Mouse (Mus musculus) hindbrain, postnatal 0 days (tissue): ENCODE data around the gene Dcaf8. TPM values are rescaled to one million over a fixed set of nuclear protein-coding genes. Genes with fewer than 3 reads are reported as not detected.

ENCODE experiments used
- ATAC-seq: fragments of 200-750 bp; cut with Nextera tagmentation; 2 replicates; pipeline ENCODE4 v1.8.0; 2017; ENCODE audit warnings: mild to moderate bottlenecking, moderate TSS enrichment, moderate library complexity
- DNase-seq: peaks from one replicate; pipeline ENCODE4 v3.0.0-alpha.2; 2015; ENCODE audit warnings: low spot score
- H3K27ac ChIP-seq: fragments of 300-500 bp; sonication (generic); 2 replicates; pipeline ENCODE4 v1.5.1; 2014; ENCODE audit warnings: mild to moderate bottlenecking
- H3K27me3 ChIP-seq: fragments of 300-500 bp; sonication (generic); 2 replicates; pipeline ENCODE4 v1.6.1; 2014; ENCODE audit warnings: low read length, mixed read lengths; ENCODE audit not compliant: insufficient read depth
- H3K36me3 ChIP-seq: fragments of 300-500 bp; sonication (generic); 2 replicates; pipeline ENCODE4 v1.6.1; 2014; ENCODE audit warnings: low read length, mixed read lengths; ENCODE audit not compliant: insufficient read depth
- H3K4me1 ChIP-seq: fragments of 300-500 bp; sonication (generic); 2 replicates; pipeline ENCODE4 v1.6.1; 2014; ENCODE audit warnings: antibody characterized with exemption, low read length, mixed read lengths; ENCODE audit not compliant: insufficient read depth
- H3K4me2 ChIP-seq: fragments of 300-500 bp; sonication (generic); 2 replicates; pipeline ENCODE4 v1.6.1; 2014; ENCODE audit warnings: low read depth, mild to moderate bottlenecking, low read length, moderate library complexity, mixed read lengths
- H3K4me3 ChIP-seq: fragments of 300-500 bp; sonication (generic); 2 replicates; pipeline ENCODE4 v1.5.1; 2014; ENCODE audit warnings: low read length
- H3K9ac ChIP-seq: fragments of 300-500 bp; sonication (generic); replicated peaks from 2 replicates; pipeline ENCODE4 v1.6.1; 2014; ENCODE audit warnings: mild to moderate bottlenecking, low read length, moderate library complexity, mixed read lengths
- H3K9me3 ChIP-seq: fragments of 300-500 bp; sonication (generic); 2 replicates; pipeline ENCODE4 v1.6.1; 2016; ENCODE audit warnings: low read length, mixed read lengths
- CTCF ChIP-seq: IDR thresholded peaks from 2 replicates; pipeline ENCODE4 v1.5.1; 2016; ENCODE audit warnings: antibody characterized with exemption, control low read depth, low read depth
- WGBS: fragments of 180-500 bp; shearing (Covaris S2); extraction: QIAGEN DNeasy Blood & Tissue Kit; methylation state at CpG from one replicate; pipeline ENCODE4 v1.1.7; 2014; 5-methylcytosine and 5-hydroxymethylcytosine counted together
- polyA plus RNA-seq: library from polyadenylated mRNA; unstranded; fragments of >200 nt; fragmentation: Nextera tagmentation; extraction: Ambion mirVana; gene quantifications from 2 replicates; pipeline ENCODE4 v1.2.1, GENCODE M21; 2015
- total RNA-seq: library from RNA; depleted of rRNA; stranded (reverse); fragments of >200 nt; gene quantifications from 2 replicates; pipeline ENCODE4 v1.2.3, GENCODE M21; 2014

Gene Dcaf8
- total and polyA plus RNA-seq, 2 experiments from 2014 or later, result 73.0 to 73.1 TPM

GRCm38 (mm10) chr1:172141529-172141928 is 6.4 kb upstream of the Dcaf8 start:
- H3K27ac ChIP-seq, result no peak overlapping the region
- no peak overlapping the region for H3K4me2 ChIP-seq
- ATAC-seq (no peak), DNase-seq (no peak)
- TF ChIP-seq CTCF, result no peak
- H3K4me1 ChIP-seq, result no peaks in the 10 kb centered on the region
- H3K36me3 ChIP-seq, result no peaks in the 10 kb centered on the region
- H3K4me3 ChIP-seq, result no peak overlapping the region
- no peak overlapping the region for H3K9ac ChIP-seq
- no peaks in the 10 kb centered on the region for H3K27me3 ChIP-seq
- H3K9me3 ChIP-seq, result no peaks in the 10 kb centered on the region
- 84% methylated on average over 3 of the region's 3 CpGs for WGBS

- Histone ChIP-seq H3K4me3 (no peak overlapping the region), H3K36me3 (no peaks in the 10 kb centered on the region), H3K4me1 (peaks cover 5% of the 10 kb centered on the region; the same call in 1 of the 2 replicates), H3K9ac (no peak overlapping the region), H3K27ac (no peak overlapping the region), H3K9me3 (no peaks in the 10 kb centered on the region), H3K27me3 (no peaks in the 10 kb centered on the region), H3K4me2 (no peak overlapping the region)
- DNase-seq, result peak; percentile 67
- WGBS, result 40% methylated on average over 1 of the region's 1 CpGs
- no peak for ATAC-seq
- TF ChIP-seq CTCF, result peak; percentile 75
Observed at GRCm38 (mm10) chr1:172143570-172143969, 4.3 kb upstream of the Dcaf8 start.

GRCm38 (mm10) chr1:172148279-172148954 is 533 bp downstream of the Dcaf8 start:
- Histone ChIP-seq H3K4me2 (peak overlapping the region; percentile 77), H3K4me1 (peaks cover 11% of the 10 kb centered on the region), H3K9ac (peak overlapping the region; percentile 100), H3K36me3 (peaks cover 5% of the 10 kb centered on the region; the same call in 1 of the 2 replicates), H3K27me3 (no peaks in the 10 kb centered on the region), H3K27ac (peak overlapping the region; percentile 98), H3K9me3 (no peaks in the 10 kb centered on the region), H3K4me3 (peak overlapping the region; percentile 97)
- DNase-seq, result peak; percentile 46
- TF ChIP-seq CTCF, result no peak
- ATAC-seq, result no peak
- WGBS, result under 1% methylated on average over 40 of the region's 40 CpGs

- H3K36me3 ChIP-seq, result peaks cover 5% of the 10 kb centered on the region; the same call in 1 of the 2 replicates
- no peaks in the 10 kb centered on the region for H3K27me3 ChIP-seq
- no peak for DNase-seq
- H3K4me3 ChIP-seq, result peak overlapping the region; percentile 97
- H3K4me1 ChIP-seq, result peaks cover 11% of the 10 kb centered on the region
- peak overlapping the region; percentile 98; the same call in 1 of the 2 replicates for H3K27ac ChIP-seq
- TF ChIP-seq CTCF, result no peak
- H3K9me3 ChIP-seq, result no peaks in the 10 kb centered on the region
- peak overlapping the region; percentile 100 for H3K9ac ChIP-seq
- WGBS, result 17% methylated on average over 19 of the region's 19 CpGs
- no peak for ATAC-seq
- H3K4me2 ChIP-seq, result peak overlapping the region; percentile 77
Observed at GRCm38 (mm10) chr1:172148955-172149815, 1.3 kb downstream of the Dcaf8 start.

- ATAC-seq, result no peak
- TF ChIP-seq CTCF, result no peak
- Histone ChIP-seq H3K9me3 (no peaks in the 10 kb centered on the region), H3K4me1 (peaks cover 1% of the 10 kb centered on the region; the same call in 1 of the 2 replicates), H3K4me2 (no peak overlapping the region), H3K27me3 (no peaks in the 10 kb centered on the region), H3K27ac (no peak overlapping the region), H3K9ac (no peak overlapping the region), H3K36me3 (peaks cover 5% of the 10 kb centered on the region; the same call in 1 of the 2 replicates), H3K4me3 (no peak overlapping the region)
- no peak for DNase-seq
- WGBS, result 91% methylated on average over 3 of the region's 3 CpGs
Observed at GRCm38 (mm10) chr1:172154536-172154935, 6.7 kb downstream of the Dcaf8 start.

- ATAC-seq, result no peak
- Histone ChIP-seq H3K9ac (no peak overlapping the region), H3K9me3 (no peaks in the 10 kb centered on the region), H3K36me3 (peaks cover 4% of the 10 kb centered on the region; the same call in 1 of the 2 replicates), H3K27ac (no peak overlapping the region), H3K4me1 (no peaks in the 10 kb centered on the region), H3K4me2 (no peak overlapping the region), H3K4me3 (no peak overlapping the region), H3K27me3 (no peaks in the 10 kb centered on the region)
- WGBS, result 94% methylated on average over 3 of the region's 3 CpGs
- DNase-seq, result no peak
- TF ChIP-seq CTCF, result no peak
Observed at GRCm38 (mm10) chr1:172155518-172155917, 7.6 kb downstream of the Dcaf8 start.
